Mouse (Mus musculus) hindbrain, postnatal 0 days (tissue): ENCODE data around the gene Denr. TPM values are rescaled to one million over a fixed set of nuclear protein-coding genes. Genes with fewer than 3 reads are reported as not detected.

Experiments
- ATAC-seq: fragments of 200-750 bp; cut with Nextera tagmentation; 2 replicates; pipeline ENCODE4 v1.8.0; 2017; ENCODE audit warnings: mild to moderate bottlenecking, moderate TSS enrichment, moderate library complexity
- DNase-seq: peaks from one replicate; pipeline ENCODE4 v3.0.0-alpha.2; 2015; ENCODE audit warnings: low spot score
- H3K27ac ChIP-seq: fragments of 300-500 bp; sonication (generic); 2 replicates; pipeline ENCODE4 v1.5.1; 2014; ENCODE audit warnings: mild to moderate bottlenecking
- H3K27me3 ChIP-seq: fragments of 300-500 bp; sonication (generic); 2 replicates; pipeline ENCODE4 v1.6.1; 2014; ENCODE audit warnings: low read length, mixed read lengths; ENCODE audit not compliant: insufficient read depth
- H3K36me3 ChIP-seq: fragments of 300-500 bp; sonication (generic); 2 replicates; pipeline ENCODE4 v1.6.1; 2014; ENCODE audit warnings: low read length, mixed read lengths; ENCODE audit not compliant: insufficient read depth
- H3K4me1 ChIP-seq: fragments of 300-500 bp; sonication (generic); 2 replicates; pipeline ENCODE4 v1.6.1; 2014; ENCODE audit warnings: antibody characterized with exemption, low read length, mixed read lengths; ENCODE audit not compliant: insufficient read depth
- H3K4me2 ChIP-seq: fragments of 300-500 bp; sonication (generic); 2 replicates; pipeline ENCODE4 v1.6.1; 2014; ENCODE audit warnings: low read depth, mild to moderate bottlenecking, low read length, moderate library complexity, mixed read lengths
- H3K4me3 ChIP-seq: fragments of 300-500 bp; sonication (generic); 2 replicates; pipeline ENCODE4 v1.5.1; 2014; ENCODE audit warnings: low read length
- H3K9ac ChIP-seq: fragments of 300-500 bp; sonication (generic); replicated peaks from 2 replicates; pipeline ENCODE4 v1.6.1; 2014; ENCODE audit warnings: mild to moderate bottlenecking, low read length, moderate library complexity, mixed read lengths
- H3K9me3 ChIP-seq: fragments of 300-500 bp; sonication (generic); 2 replicates; pipeline ENCODE4 v1.6.1; 2016; ENCODE audit warnings: low read length, mixed read lengths
- CTCF ChIP-seq: IDR thresholded peaks from 2 replicates; pipeline ENCODE4 v1.5.1; 2016; ENCODE audit warnings: antibody characterized with exemption, control low read depth, low read depth
- WGBS: fragments of 180-500 bp; shearing (Covaris S2); extraction: QIAGEN DNeasy Blood & Tissue Kit; methylation state at CpG from one replicate; pipeline ENCODE4 v1.1.7; 2014; 5-methylcytosine and 5-hydroxymethylcytosine counted together
- polyA plus RNA-seq: library from polyadenylated mRNA; unstranded; fragments of >200 nt; fragmentation: Nextera tagmentation; extraction: Ambion mirVana; gene quantifications from 2 replicates; pipeline ENCODE4 v1.2.1, GENCODE M21; 2015
- total RNA-seq: library from RNA; depleted of rRNA; stranded (reverse); fragments of >200 nt; gene quantifications from 2 replicates; pipeline ENCODE4 v1.2.3, GENCODE M21; 2014

Gene Denr
- total and polyA plus RNA-seq, 2 experiments from 2014 or later, result 12.7 to 123 TPM

GRCm38 (mm10) chr5:123964208-123964607 lies 57.2 kb downstream of the Denr start:
- H3K27me3 ChIP-seq, result no peaks in the 10 kb centered on the region
- H3K36me3 ChIP-seq, result no peaks in the 10 kb centered on the region
- no peak overlapping the region for H3K4me3 ChIP-seq
- no peak for TF ChIP-seq CTCF
- DNase-seq (no peak), ATAC-seq (no peak)
- H3K4me2 ChIP-seq, result no peak overlapping the region
- no peak overlapping the region for H3K27ac ChIP-seq
- no peak overlapping the region for H3K9ac ChIP-seq
- H3K4me1 ChIP-seq, result no peaks in the 10 kb centered on the region
- 94% methylated on average over 4 of the region's 4 CpGs for WGBS
- H3K9me3 ChIP-seq, result no peaks in the 10 kb centered on the region

- ATAC-seq, result no peak
- DNase-seq, result no peak
These were observed 59.8 kb downstream of the Denr start for GRCm38 (mm10) chr5:123966759-123967158.

GRCm38 (mm10) chr5:123968468-123968867 lies 61.5 kb downstream of the Denr start:
- Histone ChIP-seq H3K4me2 (no peak overlapping the region), H3K4me1 (0 out of 2 replicates have a peak, but pooled peaks cover 6% of the 10 kb centered on the region), H3K27me3 (no peaks in the 10 kb centered on the region), H3K9me3 (no peaks in the 10 kb centered on the region), H3K27ac (no peak overlapping the region), H3K4me3 (no peak overlapping the region), H3K9ac (no peak overlapping the region), H3K36me3 (no peaks in the 10 kb centered on the region)
- DNase-seq (no peak), ATAC-seq (no peak)
- no peak for TF ChIP-seq CTCF
- WGBS, result 87% methylated on average over 5 of the region's 5 CpGs

More at GRCm38 (mm10) chr5:123966759-123967158, 59.8 kb downstream of the Denr start:
- H3K36me3 ChIP-seq, result no peaks in the 10 kb centered on the region
- WGBS, result 95% methylated on average over 2 of the region's 2 CpGs
- TF ChIP-seq CTCF, result no peak
- H3K4me2 ChIP-seq, result no peak overlapping the region
- no peak overlapping the region for H3K27ac ChIP-seq
- H3K9ac ChIP-seq, result no peak overlapping the region
- no peaks in the 10 kb centered on the region for H3K27me3 ChIP-seq
- H3K9me3 ChIP-seq, result no peaks in the 10 kb centered on the region
- H3K4me1 ChIP-seq, result no peaks in the 10 kb centered on the region
- H3K4me3 ChIP-seq, result no peak overlapping the region

- 51% methylated on average over 8 of the region's 8 CpGs for WGBS
- Histone ChIP-seq H3K9ac (no peak overlapping the region), H3K4me3 (no peak overlapping the region), H3K36me3 (no peaks in the 10 kb centered on the region), H3K9me3 (no peaks in the 10 kb centered on the region), H3K27ac (no peak overlapping the region), H3K27me3 (no peaks in the 10 kb centered on the region), H3K4me2 (no peak overlapping the region), H3K4me1 (0 out of 2 replicates have a peak, but pooled peaks cover 6% of the 10 kb centered on the region)
- TF ChIP-seq CTCF, result no peak
- ATAC-seq (no peak), DNase-seq (no peak)
These were observed 62.2 kb downstream of the Denr start for GRCm38 (mm10) chr5:123969216-123969615.

GRCm38 (mm10) chr5:123970576-123970975 lies 63.6 kb downstream of the Denr start:
- Histone ChIP-seq H3K27me3 (no peaks in the 10 kb centered on the region), H3K4me2 (no peak overlapping the region), H3K9ac (no peak overlapping the region), H3K9me3 (no peaks in the 10 kb centered on the region), H3K27ac (no peak overlapping the region), H3K36me3 (no peaks in the 10 kb centered on the region), H3K4me1 (0 out of 2 replicates have a peak, but pooled peaks cover 12% of the 10 kb centered on the region), H3K4me3 (no peak overlapping the region)
- ATAC-seq (no peak), DNase-seq (no peak)
- WGBS, result 87% methylated on average over 4 of the region's 4 CpGs
- TF ChIP-seq CTCF, result no peak

- H3K9me3 ChIP-seq, result no peaks in the 10 kb centered on the region
- no peak overlapping the region for H3K4me2 ChIP-seq
- no peak overlapping the region for H3K4me3 ChIP-seq
- no peaks in the 10 kb centered on the region for H3K36me3 ChIP-seq
- 45% methylated on average over 6 of the region's 6 CpGs for WGBS
- peaks cover 16% of the 10 kb centered on the region; the same call in 1 of the 2 replicates for H3K4me1 ChIP-seq
- DNase-seq, result no peak
- ATAC-seq, result no peak
- TF ChIP-seq CTCF, result no peak
- no peak overlapping the region for H3K9ac ChIP-seq
- no peaks in the 10 kb centered on the region for H3K27me3 ChIP-seq
- H3K27ac ChIP-seq, result no peak overlapping the region
These were observed 65.5 kb downstream of the Denr start for GRCm38 (mm10) chr5:123972453-123972852.

- peak within 1 kb of the TSS; percentile 81 for H3K4me3 ChIP-seq
These were observed 66.6 kb downstream of the Denr start, which contains the start of gene Hip1r for GRCm38 (mm10) chr5:123973299-123974178. Gene Hip1r (plus strand): TSS chr5:123973628.

More at GRCm38 (mm10) chr5:123973299-123974178, 66.6 kb downstream of the Denr start, which contains the start of gene Hip1r:
- Histone ChIP-seq H3K27me3 (no peaks in the 10 kb centered on the region), H3K36me3 (no peaks in the 10 kb centered on the region), H3K9me3 (no peaks in the 10 kb centered on the region), H3K9ac (peak within 1 kb of the TSS; percentile 89), H3K4me1 (peaks cover 21% of the 10 kb centered on the region; the same call in 1 of the 2 replicates), H3K4me2 (peak within 1 kb of the TSS; percentile 95), H3K27ac (peak within 1 kb of the TSS; percentile 78)
- DNase-seq (peak; percentile 75), ATAC-seq (peak; percentile 75)
- WGBS, result 1% methylated on average over 60 of the region's 106 CpGs
- TF ChIP-seq CTCF, result no peak
